ENCODE assay signal across 8 mouse cellular contexts in genomic region chr16:91875567-91876344, GRCm38 (mm10).
DNase-seq lines count a peak whose midpoint lies in the region; ATAC-seq lines count a peak whose summit lies in the region.

No protein-coding gene starts in this region.

- peaks cover 21% of the 10 kb centered on the region for H3K36me3 ChIP-seq in heart, embryonic 13.5 days
- peaks cover 7% of the 10 kb centered on the region for H3K36me3 ChIP-seq in embryonic facial prominence, embryonic 15.5 days
- H3K36me3 ChIP-seq in liver, embryonic 11.5 days (ENCODE audit: control insufficient read depth, insufficient read depth, low read length), result no peaks in the 10 kb centered on the region; the same call in 1 of the 2 replicates

- no peak overlapping the region for H3K4me3 ChIP-seq in heart, embryonic 13.5 days
- no peak overlapping the region for H3K4me3 ChIP-seq in embryonic facial prominence, embryonic 15.5 days (replicated peaks)
- H3K4me3 ChIP-seq in liver, embryonic 11.5 days (ENCODE audit: low read depth, low read length), result no peak overlapping the region

- ATAC-seq in heart, embryonic 13.5 days (ENCODE audit: extremely low read depth, insufficient number of reproducible peaks, low FRiP score, low TSS enrichment), result no peak
- ATAC-seq in embryonic facial prominence, embryonic 15.5 days (ENCODE audit: insufficient number of reproducible peaks, low FRiP score, low TSS enrichment, low read depth), result peak; percentile 68; the same call in 1 of the 2 replicates
- no peak for ATAC-seq in liver, embryonic 11.5 days (replicated peaks; ENCODE audit: low FRiP score)
- ATAC-seq in granulocyte monocyte progenitor cell, adult 5-6 weeks (replicated peaks; ENCODE audit: poor library complexity, severe bottlenecking), result no peak

- peaks cover 20% of the 10 kb centered on the region for H3K4me1 ChIP-seq in heart, embryonic 13.5 days
- peaks cover 10% of the 10 kb centered on the region for H3K4me1 ChIP-seq in embryonic facial prominence, embryonic 15.5 days
- H3K4me1 ChIP-seq in liver, embryonic 11.5 days (replicated peaks; ENCODE audit: control insufficient read depth, insufficient read depth, low read length), result no peaks in the 10 kb centered on the region

- DNase-seq in heart, adult 9 months (ENCODE audit: low spot score in 2 of 2), result no peak
- DNase-seq in kidney, adult 18-20 months, result peak; percentile 28
- peak; percentile 87 for DNase-seq in skeletal muscle tissue, adult 2 months (ENCODE audit: low read depth, low spot score)
- no peak for DNase-seq in layer of hippocampus, adult 8-10 months (ENCODE audit: low spot score in 2 of 2)
- DNase-seq in liver, embryonic 11.5 days (ENCODE audit: low spot score), result no peak

- peak overlapping the region; percentile 70 for H3K27ac ChIP-seq in heart, embryonic 13.5 days (replicated peaks)
- peak overlapping the region; percentile 63 for H3K27ac ChIP-seq in embryonic facial prominence, embryonic 15.5 days (replicated peaks)
- H3K27ac ChIP-seq in liver, embryonic 11.5 days (ENCODE audit: low read depth, low read length), result no peak overlapping the region

- WGBS in heart, embryonic 13.5 days, result 44% methylated on average over 4 of the region's 4 CpGs
- WGBS in embryonic facial prominence, embryonic 15.5 days, result 40% methylated on average over 4 of the region's 4 CpGs
- 60% methylated on average over 4 of the region's 4 CpGs for WGBS in liver, embryonic 11.5 days

- no peaks in the 10 kb centered on the region for H3K9me3 ChIP-seq in heart, embryonic 13.5 days
- H3K9me3 ChIP-seq in embryonic facial prominence, embryonic 15.5 days (replicated peaks), result no peaks in the 10 kb centered on the region
- no peaks in the 10 kb centered on the region for H3K9me3 ChIP-seq in liver, embryonic 11.5 days (ENCODE audit: control insufficient read depth, low read length)

- no peaks in the 10 kb centered on the region for H3K27me3 ChIP-seq in heart, embryonic 13.5 days (replicated peaks)
- no peaks in the 10 kb centered on the region for H3K27me3 ChIP-seq in embryonic facial prominence, embryonic 15.5 days
- no peaks in the 10 kb centered on the region for H3K27me3 ChIP-seq in liver, embryonic 11.5 days (replicated peaks; ENCODE audit: control insufficient read depth, insufficient read depth, low read length)

- H3K9ac ChIP-seq in heart, embryonic 13.5 days, result peak overlapping the region; percentile 30; the same call in 1 of the 2 replicates
- H3K9ac ChIP-seq in embryonic facial prominence, embryonic 15.5 days, result no peak overlapping the region
- H3K9ac ChIP-seq in liver, embryonic 11.5 days (ENCODE audit: low read depth, low read length), result no peak overlapping the region

- H3K4me2 ChIP-seq in heart, embryonic 13.5 days, result no peak overlapping the region
- no peak overlapping the region for H3K4me2 ChIP-seq in embryonic facial prominence, embryonic 15.5 days (replicated peaks)
- no peak overlapping the region for H3K4me2 ChIP-seq in liver, embryonic 11.5 days

Comparison
In these comparisons a context has a peak if more than half of its experiments do, and no peak if none do; other contexts are left out.
1. DNase-seq: peak in kidney, adult 18-20 months (single experiment) and skeletal muscle tissue, adult 2 months (single experiment); none in heart, adult 9 months (0 of 2), layer of hippocampus, adult 8-10 months (0 of 2) and liver, embryonic 11.5 days (single experiment).